Mouse (Mus musculus) left cerebral cortex, adult 2 months (tissue): Measurements from ENCODE around the gene Ing1. TPM values are rescaled to one million over a fixed set of nuclear protein-coding genes. Genes with fewer than 3 reads are reported as not detected.
"Not testable (repeated sequence)": the region's sequence is repeated elsewhere in the genome, so short reads cannot be mapped to it uniquely, and the experiment has no call there.

ENCODE experiments used
- DNase-seq, 2 experiments: peaks; one replicate each; pipeline ENCODE4 v3.0.0; 2021 to 2022; ENCODE audit warnings: low spot score in 2 of 2, mixed read lengths in 1 of 2; ENCODE audit errors: extremely low spot score in 1 of 2
- H3K27ac ChIP-seq: fragments of 200-600 bp; 2 replicates; pipeline ENCODE4 v1.8.1; 2022
- H3K4me3 ChIP-seq: fragments of 200-600 bp; 2 replicates; pipeline ENCODE4 v1.8.1; 2022
- CTCF ChIP-seq: fragments of 200-600 bp; IDR thresholded peaks from 2 replicates; pipeline ENCODE4 v1.8.1; 2022; ENCODE audit warnings: antibody characterized with exemption, mild to moderate bottlenecking, moderate library complexity
- intact Hi-C: fragments of 180-260 bp; cut with DNase I; formaldehyde crosslinking; loops from one replicate; pipeline ENCODE4 v1.15.1; 2025
- total RNA-seq, 2 experiments: library from RNA; stranded (reverse); gene quantifications; 2 replicates each; pipeline ENCODE4 v1.2.3; 2021

The Ing1 gene
- total RNA-seq, 2 experiments from 2014 or later = 51.5 to 66.0 TPM

GRCm38 (mm10) chr8:11552390-11552789 lies 3.0 kb upstream of the Ing1 start:
- no peak for TF ChIP-seq CTCF
- H3K27ac ChIP-seq = no peak overlapping the region
- DNase-seq = no peak
- H3K4me3 ChIP-seq = no peak overlapping the region
- intact Hi-C loops = loop anchor here (10.0 kb wide), 1 partner anchor 1578 kb away; the partner anchor contains the start of genes Abhd13 and Lig4

DNA sequence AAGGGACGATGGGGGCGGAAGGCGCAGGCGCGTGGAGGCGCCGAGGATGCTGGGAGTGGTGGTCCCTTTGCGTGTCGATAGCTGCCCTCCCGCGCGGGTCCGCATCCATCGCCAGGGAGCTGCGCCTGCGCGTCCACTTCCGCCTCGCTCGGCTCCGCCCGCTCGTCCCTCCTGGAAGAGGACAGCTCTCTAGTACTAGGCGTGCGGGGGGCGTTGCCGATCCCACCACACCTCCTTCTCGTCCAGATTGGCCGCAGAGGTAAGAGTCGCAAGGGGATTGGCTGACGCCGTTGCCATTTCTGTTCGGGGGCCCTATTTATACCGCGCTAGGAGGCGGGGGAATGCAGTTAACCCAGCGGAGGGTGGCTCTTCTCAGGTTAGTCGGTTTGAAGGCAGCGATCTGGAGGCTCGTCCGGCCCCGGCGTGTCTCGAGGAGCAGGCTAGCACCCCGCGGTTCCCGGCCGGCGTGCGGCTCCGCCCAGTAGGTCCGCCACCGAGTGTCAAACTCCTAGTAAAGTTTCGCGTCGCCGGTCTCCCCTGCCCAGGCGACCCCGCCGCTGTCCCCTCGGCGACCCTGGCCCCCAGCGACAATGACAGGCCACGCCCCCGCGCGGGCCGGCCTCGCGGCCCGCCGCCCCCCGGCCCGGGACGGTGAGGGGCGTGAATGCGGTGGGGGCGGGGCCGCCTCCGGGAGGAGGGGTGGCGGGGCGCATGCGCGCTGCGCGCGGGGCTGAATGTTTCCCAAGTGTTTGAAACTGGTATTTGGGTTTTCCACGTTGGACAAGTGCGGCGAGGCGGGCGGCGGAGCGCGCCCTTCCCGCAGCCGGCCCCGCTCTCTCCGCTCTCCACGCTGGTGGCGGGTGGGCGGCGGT lies 585 bp downstream of the Ing1 start:
- TF ChIP-seq CTCF = no peak
- intact Hi-C loops = loop anchor here (1.0 to 10.0 kb wide), 5 partner anchors 59 to 1581 kb away; partner anchors contain the start of genes 1700016D06Rik, Abhd13, Ankrd10 and Lig4
- peak; percentile 99 to 100 for DNase-seq
- H3K4me3 ChIP-seq = peak overlapping the region; percentile 97
- H3K27ac ChIP-seq = peak overlapping the region; percentile 98

- Histone ChIP-seq H3K4me3 (peak overlapping the region; percentile 97), H3K27ac (peak overlapping the region; percentile 96)
- peak; percentile 49 for DNase-seq
- no peak for TF ChIP-seq CTCF
- intact Hi-C loops = loop anchor here (5.0 to 10.0 kb wide), 4 partner anchors 60 to 1582 kb away; partner anchors contain the start of genes 1700016D06Rik, Abhd13, Lig4 and Naxd
Observed at GRCm38 (mm10) chr8:11556691-11557423, 1.5 kb downstream of the Ing1 start.

DNA sequence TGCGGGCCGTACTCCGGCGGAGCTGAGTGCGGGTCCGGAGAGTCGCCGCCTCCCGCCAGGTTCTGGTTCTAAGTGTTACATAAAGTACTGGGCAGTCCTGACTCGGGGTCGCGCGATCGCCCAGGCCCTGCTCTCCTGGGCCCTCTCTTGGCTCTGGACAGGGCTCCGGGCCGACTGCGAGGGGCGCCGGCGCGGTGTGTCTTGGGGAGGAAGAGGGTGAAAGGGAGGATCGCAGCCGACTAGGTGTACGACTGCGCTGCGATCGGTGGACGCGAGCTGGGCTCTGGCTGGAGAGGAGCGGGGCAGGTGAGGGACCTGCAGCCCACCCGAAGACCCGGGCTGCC lies 2.0 kb downstream of the Ing1 start:
- no peak for DNase-seq
- intact Hi-C loops = loop anchor here (5.0 to 10.0 kb wide), 4 partner anchors 60 to 1583 kb away; partner anchors contain the start of genes 1700016D06Rik, Abhd13, Lig4 and Naxd
- no peak for TF ChIP-seq CTCF
- Histone ChIP-seq H3K4me3 (peak overlapping the region; percentile 97), H3K27ac (peak overlapping the region; percentile 96)

DNA sequence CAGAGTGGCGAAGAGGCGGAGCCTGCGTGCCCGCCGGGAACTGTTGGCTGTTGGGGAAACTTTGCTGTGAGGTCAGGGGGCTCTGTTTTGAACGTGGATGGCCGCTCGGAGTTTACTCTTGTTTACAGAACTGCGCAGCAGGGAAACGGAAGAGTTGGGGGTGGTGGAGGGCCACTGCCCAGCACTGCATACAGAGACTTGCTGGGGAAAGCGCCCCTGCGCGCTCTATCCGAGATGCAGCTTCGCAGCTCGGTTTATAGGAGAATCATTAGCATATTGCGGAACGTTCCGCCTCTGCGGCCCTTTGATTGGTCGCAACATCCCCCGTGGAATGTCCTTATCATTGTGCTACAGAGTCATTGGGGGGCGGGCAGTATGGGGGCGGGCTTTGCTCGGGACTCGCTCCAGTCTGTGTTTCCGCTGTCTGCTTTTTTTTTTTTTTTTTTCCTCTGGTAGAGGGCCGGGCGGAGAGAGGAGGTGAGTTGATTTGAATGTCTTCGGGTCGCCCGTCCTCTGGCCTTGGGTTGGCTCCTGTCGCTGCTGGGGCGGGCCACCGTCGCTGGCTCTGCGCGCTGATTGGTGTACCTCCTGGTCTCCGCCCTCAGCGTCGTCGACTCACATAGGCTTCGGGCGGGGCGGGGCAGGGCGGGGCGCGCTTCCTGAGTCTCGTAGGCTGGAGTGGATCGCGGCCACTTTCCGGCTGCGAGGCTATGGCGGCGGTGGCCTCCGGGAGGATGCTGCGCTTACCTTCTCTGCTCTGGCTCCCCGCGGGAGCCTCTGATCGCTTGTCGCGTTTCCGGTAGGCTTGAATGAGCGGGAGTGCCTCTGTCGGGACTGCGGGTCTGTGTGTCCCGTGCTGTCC lies 2.6 kb downstream of the Ing1 start:
- H3K27ac ChIP-seq = peak overlapping the region; percentile 96
- peak overlapping the region; percentile 97 for H3K4me3 ChIP-seq
- intact Hi-C loops = loop anchor here (5.0 to 10.0 kb wide), 4 partner anchors 59 to 1583 kb away; partner anchors contain the start of genes 1700016D06Rik, Abhd13, Lig4 and Naxd
- DNase-seq = peak; percentile 92 to 95
- no peak; the same call in 1 of the 2 replicates for TF ChIP-seq CTCF

DNA sequence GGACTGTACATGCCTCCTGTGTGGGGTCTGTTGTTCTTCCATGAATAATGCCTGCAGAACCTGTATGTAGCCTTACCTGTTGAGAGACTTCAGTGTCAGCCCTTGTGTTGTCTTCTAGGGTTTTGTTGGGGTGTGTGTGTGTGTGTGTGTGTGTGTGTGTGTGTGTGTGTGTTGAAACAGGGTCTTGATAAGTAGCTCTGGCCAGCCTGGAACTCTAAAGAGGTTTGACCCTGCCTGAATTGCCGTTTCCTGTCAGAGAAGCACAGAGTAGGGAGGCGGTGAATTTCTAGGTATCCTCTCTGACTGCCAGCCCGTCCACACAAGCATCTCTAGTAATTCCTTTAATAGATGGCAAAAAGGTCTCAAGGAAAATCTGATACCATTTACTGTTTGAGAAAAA lies 4.1 kb downstream of the Ing1 start:
- Histone ChIP-seq H3K4me3 (no peak overlapping the region), H3K27ac (no peak overlapping the region)
- no peak for DNase-seq
- TF ChIP-seq CTCF = no peak
- intact Hi-C loops = loop anchor here (5.0 to 10.0 kb wide), 4 partner anchors 58 to 1585 kb away; partner anchors contain the start of genes 1700016D06Rik, Abhd13, Lig4 and Naxd

GRCm38 (mm10) chr8:11560220-11560619 lies 4.8 kb downstream of the Ing1 start:
- intact Hi-C loops = no loop called here
- H3K4me3 ChIP-seq = no peak overlapping the region
- no peak overlapping the region for H3K27ac ChIP-seq
- DNase-seq = no peak
- no peak for TF ChIP-seq CTCF

- intact Hi-C loops = no loop called here
- Histone ChIP-seq H3K27ac (no peak overlapping the region), H3K4me3 (no peak overlapping the region)
- no peak for DNase-seq
- TF ChIP-seq CTCF = no peak
Observed at GRCm38 (mm10) chr8:11564236-11564635, 8.9 kb downstream of the Ing1 start.

DNA sequence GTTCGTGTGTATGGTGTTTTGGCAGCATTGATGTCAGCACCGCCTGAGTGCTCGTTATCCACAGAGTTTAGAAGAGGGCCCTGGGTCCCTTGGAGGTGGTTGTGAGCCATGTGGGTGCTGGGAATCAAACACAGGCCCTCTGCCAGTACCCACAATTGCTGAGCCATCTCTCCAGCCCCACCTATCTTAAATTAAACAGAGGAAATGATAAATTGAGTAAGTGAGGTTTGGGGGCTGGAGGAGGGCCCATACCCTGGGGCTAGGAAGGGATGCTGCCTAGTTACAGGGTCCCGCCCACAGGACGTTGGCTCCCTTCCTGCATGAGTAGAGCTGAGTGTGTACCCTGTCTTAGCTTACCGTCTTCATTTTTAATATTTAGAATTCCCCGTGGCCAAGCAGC lies 9.3 kb downstream of the Ing1 start:
- Histone ChIP-seq H3K27ac (no peak overlapping the region), H3K4me3 (no peak overlapping the region)
- no peak for DNase-seq
- no peak for TF ChIP-seq CTCF
- intact Hi-C loops = no loop called here

GRCm38 (mm10) chr8:11568193-11568592 lies 12.8 kb downstream of the Ing1 start:
- H3K4me3 ChIP-seq, intact Hi-C loops, H3K27ac ChIP-seq, DNase-seq: not testable (repeated sequence)
